Comparison of ENCODE assay signal across 8 mouse cellular contexts in the genomic region with DNA sequence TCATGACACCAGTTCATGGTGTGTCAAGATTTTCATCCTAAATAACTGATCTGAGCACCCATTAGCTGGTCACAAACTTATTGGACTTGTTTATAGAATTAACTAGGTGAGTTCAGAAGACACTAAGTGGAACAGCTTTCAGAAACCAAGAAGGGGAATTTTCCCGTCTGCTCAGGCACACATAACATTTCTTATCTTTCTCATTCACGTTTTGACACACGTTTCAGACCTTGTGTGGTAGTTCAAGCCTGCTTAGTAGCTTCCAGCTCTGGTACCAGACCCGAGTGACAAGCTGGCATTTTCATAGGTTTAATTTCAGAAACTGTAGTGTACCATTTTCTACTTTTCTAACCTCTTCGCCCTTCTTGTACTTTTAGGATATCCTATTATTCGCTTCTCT. TPM values are rescaled to one million over a fixed set of nuclear protein-coding genes. Genes with fewer than 3 reads are reported as not detected.
DNase-seq lines count a peak whose midpoint lies in the region; ATAC-seq and TF ChIP-seq lines count a peak whose summit lies in the region.

No protein-coding gene starts in this region.

- DNase-seq in cerebellum, adult 2 months: peak in 1 of 2 experiments; percentile 26
- peak; percentile 53 for DNase-seq in A20 (ENCODE audit: low read depth, low spot score)
- DNase-seq in forebrain, embryonic 10.5 days (ENCODE audit: extremely low spot score, low spot score): no peak
- no peak for DNase-seq in liver, embryonic 11.5 days (ENCODE audit: low spot score)
- no peak for DNase-seq in ovary, postnatal 14 days (ENCODE audit: low spot score)
- DNase-seq in thymus, postnatal 4 days: no peak
- no peak for DNase-seq in lung, adult 18-20 months

- TF ChIP-seq POLR2A in cerebellum, adult 2 months (IDR thresholded peaks at IDR 0.05; ENCODE audit: borderline replicate concordance, insufficient read depth, low read length): no peak

- no peak for ATAC-seq in cerebellum, adult (ENCODE audit: insufficient number of reproducible peaks, low FRiP score, low TSS enrichment)
- ATAC-seq in liver, embryonic 11.5 days (replicated peaks; ENCODE audit: low FRiP score): no peak

- H3K4me1 ChIP-seq in cerebellum, adult 2 months (ENCODE audit: control insufficient read depth, insufficient read depth, low read length): peaks cover 2% of the 10 kb centered on the region; the same call in 1 of the 2 replicates
- H3K4me1 ChIP-seq in forebrain, embryonic 10.5 days: peaks cover 45% of the 10 kb centered on the region
- peaks cover 45% of the 10 kb centered on the region for H3K4me1 ChIP-seq in liver, embryonic 11.5 days (replicated peaks; ENCODE audit: control insufficient read depth, insufficient read depth, low read length)

- H3K9me3 ChIP-seq in forebrain, embryonic 10.5 days: no peaks in the 10 kb centered on the region
- no peaks in the 10 kb centered on the region for H3K9me3 ChIP-seq in liver, embryonic 11.5 days (ENCODE audit: control insufficient read depth, low read length)

- no peaks in the 10 kb centered on the region for H3K36me3 ChIP-seq in forebrain, embryonic 10.5 days (replicated peaks)
- H3K36me3 ChIP-seq in liver, embryonic 11.5 days (ENCODE audit: control insufficient read depth, insufficient read depth, low read length): no peaks in the 10 kb centered on the region

- H3K4me2 ChIP-seq in liver, embryonic 11.5 days: peak overlapping the region; percentile 75

- peak overlapping the region; percentile 70 for H3K4me3 ChIP-seq in cerebellum, adult 2 months (replicated peaks; ENCODE audit: insufficient read depth, low read depth, low read length)
- H3K4me3 ChIP-seq in forebrain, embryonic 10.5 days: peak overlapping the region; percentile 64
- peak overlapping the region; percentile 74 for H3K4me3 ChIP-seq in liver, embryonic 11.5 days (ENCODE audit: low read depth, low read length)

- no peak overlapping the region for H3K27ac ChIP-seq in cerebellum, adult 2 months (ENCODE audit: insufficient read depth, low read length)
- H3K27ac ChIP-seq in forebrain, embryonic 10.5 days: peak overlapping the region; percentile 90
- H3K27ac ChIP-seq in liver, embryonic 11.5 days (ENCODE audit: low read depth, low read length): peak overlapping the region; percentile 78

- WGBS in cerebellum, adult 2 months: 11% methylated on average over 6 of the region's 6 CpGs
- WGBS in forebrain, embryonic 10.5 days: 28% methylated on average over 6 of the region's 6 CpGs
- WGBS in liver, embryonic 11.5 days: 14% methylated on average over 6 of the region's 6 CpGs

- H3K27me3 ChIP-seq in cerebellum, adult 2 months (ENCODE audit: control insufficient read depth, insufficient read depth, low read length): no peaks in the 10 kb centered on the region
- no peaks in the 10 kb centered on the region for H3K27me3 ChIP-seq in forebrain, embryonic 10.5 days (ENCODE audit: poor library complexity, severe bottlenecking)
- H3K27me3 ChIP-seq in liver, embryonic 11.5 days (replicated peaks; ENCODE audit: control insufficient read depth, insufficient read depth, low read length): no peaks in the 10 kb centered on the region

- no peak for TF ChIP-seq CTCF in cerebellum, adult 2 months (IDR thresholded peaks at IDR 0.05; ENCODE audit: borderline replicate concordance, insufficient read depth, low read depth, low read length)

- H3K9ac ChIP-seq in liver, embryonic 11.5 days (ENCODE audit: low read depth, low read length): peak overlapping the region; percentile 67

RNA-seq across cellular contexts. Expression of gene Bpgm, which starts 0.6 kb away (rescaled TPM):
- polyA plus RNA-seq in cerebellum, adult 2 months (2012; rRNA removed): 101 and 117 TPM in 2 replicates
- 54.6 and 68.6 TPM in 2 replicates for polyA plus RNA-seq in forebrain, embryonic 10.5 days (2016; fragmentation: Nextera tagmentation; extraction: Ambion mirVana)
- 38.1 and 43.4 TPM in 2 replicates for polyA plus RNA-seq in liver, embryonic 11.5 days (2014; fragmentation: Nextera tagmentation; extraction: Ambion mirVana)
